Mouse (Mus musculus) lung, postnatal 10 days (tissue): ENCODE results near the gene Trpc3.
A peak's percentile ranks its signal among the peaks of the same experiment; 100 is the strongest.
"Not testable (repeated sequence)": the region's sequence is repeated elsewhere in the genome, so short reads cannot be mapped to it uniquely, and the experiment has no call there.

ENCODE experiments used
- DNase-seq: peaks from one replicate; pipeline ENCODE4 v3.0.0; 2021

Gene Trpc3

DNA sequence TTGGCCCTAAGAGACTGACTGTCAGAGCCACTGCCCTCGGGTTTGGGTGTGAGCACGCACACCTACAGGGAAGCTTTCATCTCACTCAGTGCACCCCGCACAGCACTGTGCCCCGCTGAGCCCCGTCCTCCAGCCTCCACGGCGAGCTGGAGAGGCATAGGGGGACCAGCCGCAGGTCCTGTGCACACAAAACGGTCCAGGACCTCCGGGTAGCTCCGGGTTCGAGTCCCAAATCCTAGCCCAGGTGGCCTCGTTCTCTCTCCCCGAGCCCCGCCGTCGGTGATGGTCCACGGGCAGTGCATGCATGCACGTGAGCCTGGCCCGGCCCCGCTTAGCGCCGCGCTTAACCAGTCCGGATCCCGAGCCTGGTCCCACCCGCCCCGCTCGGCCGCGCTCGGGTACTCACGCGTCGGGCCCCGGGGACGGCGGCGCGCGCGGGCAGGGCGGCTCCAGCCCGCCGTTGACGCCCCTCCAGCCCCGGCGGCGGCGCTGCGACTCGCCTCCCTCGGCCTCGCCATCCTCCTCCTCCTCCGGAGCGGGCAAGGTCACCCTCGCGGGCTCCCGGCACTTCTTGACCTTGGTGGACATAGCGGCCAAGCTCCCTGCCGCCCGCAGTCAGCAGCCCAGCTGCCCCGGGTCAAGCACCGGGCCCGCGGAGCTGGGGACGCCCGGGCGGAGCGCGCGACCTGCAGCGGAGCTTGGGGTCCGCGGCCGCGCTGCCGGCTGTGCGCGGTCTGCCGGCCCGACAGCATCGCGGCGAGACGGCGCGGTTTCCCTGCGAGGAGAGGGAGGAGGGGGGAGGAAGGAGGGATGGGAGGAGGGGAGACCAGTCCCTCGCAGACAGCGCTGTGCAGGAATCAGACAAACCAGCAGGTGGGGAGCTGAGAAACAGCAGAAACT, at the start of gene Trpc3:
Trpc3 (minus strand) TSS at position 776 of the 900 bp plus-strand sequence.
- DNase-seq: peak; percentile 53

DNA sequence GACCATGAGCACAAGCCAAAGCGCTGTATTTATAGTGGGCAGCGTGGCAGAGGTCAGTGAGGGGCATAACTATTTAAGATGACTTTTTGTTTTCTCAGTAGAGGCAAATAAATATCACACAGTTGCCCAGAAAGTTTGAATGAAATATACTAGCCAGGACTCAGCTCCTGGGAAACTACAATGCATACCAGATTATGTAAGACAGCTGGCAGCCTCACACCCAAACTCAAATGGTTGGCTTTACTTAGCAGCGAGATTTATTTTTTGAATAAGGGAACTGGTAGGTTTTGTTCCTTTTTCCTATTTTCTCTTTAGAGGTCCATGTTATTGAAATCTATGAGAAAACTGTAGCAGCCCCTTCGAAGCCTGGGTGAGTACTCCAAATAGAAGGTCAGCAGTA, 48.1 kb upstream of the Trpc3 start:
- no peak for DNase-seq

DNA sequence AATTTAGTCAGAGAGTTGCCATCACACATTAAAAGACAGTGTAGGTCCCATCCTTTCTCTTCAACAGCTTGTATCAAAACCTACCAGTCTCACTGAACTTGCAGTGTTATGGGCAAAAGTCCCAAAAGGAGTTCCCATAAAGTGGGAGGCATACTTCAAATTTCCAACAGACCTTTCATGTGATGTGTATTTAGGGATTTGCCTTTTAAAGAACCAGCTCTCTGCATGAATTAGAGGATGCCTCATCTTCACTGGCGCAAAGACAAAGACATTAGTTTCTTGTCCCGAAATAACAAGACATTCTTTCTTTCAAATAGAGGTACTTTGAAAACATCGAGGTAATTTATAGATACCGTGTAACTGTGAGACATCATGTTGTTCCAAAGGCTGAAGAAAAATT, 43.1 kb upstream of the Trpc3 start:
- no peak for DNase-seq

DNA sequence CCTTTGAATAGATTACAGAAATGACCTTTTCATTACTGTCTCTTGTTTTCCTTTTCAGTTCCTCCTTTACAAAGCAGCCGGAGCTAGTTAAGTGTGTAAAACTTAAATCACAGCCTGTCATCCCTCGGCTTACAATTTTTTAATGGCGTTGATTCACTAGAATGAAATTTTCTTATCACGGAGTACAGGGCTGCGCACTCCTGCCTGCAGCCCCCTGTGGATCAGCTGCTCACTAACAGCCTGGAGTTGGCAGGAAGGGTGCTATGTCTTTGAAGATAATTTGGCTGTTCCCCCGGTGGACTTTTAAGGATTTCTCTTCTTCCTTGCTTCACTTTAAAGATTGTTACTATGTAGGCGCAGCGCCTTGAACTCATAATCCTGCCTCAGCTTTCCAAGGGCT, 36.6 kb upstream of the Trpc3 start:
- DNase-seq: no peak

DNA sequence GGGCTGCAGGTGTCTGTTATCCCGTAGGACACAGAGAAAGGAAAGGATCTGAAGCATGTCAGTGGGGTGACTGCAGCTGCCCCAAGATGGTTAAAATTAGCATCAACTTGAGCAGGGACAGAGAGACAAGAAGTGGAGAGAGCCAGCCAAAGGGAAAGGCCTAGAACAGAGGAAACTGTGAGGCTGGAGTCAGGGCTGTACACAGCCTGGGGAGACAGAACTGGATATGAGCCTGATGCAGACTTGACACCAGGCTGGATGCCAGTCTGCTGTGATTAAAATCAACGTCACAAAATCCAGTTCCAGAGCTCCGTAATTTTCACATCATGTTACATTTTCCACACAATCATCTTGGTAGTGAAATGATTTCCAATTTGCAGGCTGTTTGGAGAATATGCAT, 31.9 kb upstream of the Trpc3 start:
- DNase-seq: no peak

DNA sequence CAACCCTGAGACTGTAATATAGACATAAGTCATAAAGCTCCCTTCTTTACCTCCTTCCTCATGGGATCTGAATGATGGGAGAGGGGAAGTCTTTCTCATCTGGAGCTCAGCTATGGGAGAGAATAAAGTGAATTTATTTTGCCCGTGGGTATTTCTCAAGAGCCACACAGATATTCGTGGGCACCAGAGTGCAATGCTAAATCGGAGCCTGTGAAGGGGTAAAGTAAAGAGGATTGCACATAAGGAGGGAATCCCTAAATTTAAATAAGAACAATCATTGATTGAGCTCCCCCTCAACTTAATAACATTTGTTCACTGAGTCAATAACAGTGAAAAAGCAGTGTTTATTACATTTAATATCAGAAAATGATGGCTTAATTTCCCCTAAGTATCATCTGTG, 19.6 kb upstream of the Trpc3 start:
- DNase-seq: no peak

DNA sequence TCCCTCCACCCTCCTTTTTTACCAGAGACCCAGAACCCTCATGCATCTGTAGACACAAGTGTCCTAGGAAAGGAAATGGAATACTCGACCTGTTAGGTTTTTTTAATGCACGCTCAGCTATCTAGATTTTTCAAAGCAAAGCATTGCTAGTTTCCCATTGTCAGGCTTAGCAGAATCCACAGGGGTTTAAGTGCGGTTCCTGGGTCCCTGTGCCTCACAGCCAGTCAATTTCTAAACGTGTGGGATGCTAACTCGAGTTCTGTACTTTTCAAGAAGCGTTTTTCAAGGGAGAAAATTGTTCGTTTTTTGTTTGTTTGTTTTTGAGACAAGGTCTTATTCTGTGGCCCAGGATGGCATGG, 304 bp upstream of the Trpc3 start:
- DNase-seq: no peak

DNA sequence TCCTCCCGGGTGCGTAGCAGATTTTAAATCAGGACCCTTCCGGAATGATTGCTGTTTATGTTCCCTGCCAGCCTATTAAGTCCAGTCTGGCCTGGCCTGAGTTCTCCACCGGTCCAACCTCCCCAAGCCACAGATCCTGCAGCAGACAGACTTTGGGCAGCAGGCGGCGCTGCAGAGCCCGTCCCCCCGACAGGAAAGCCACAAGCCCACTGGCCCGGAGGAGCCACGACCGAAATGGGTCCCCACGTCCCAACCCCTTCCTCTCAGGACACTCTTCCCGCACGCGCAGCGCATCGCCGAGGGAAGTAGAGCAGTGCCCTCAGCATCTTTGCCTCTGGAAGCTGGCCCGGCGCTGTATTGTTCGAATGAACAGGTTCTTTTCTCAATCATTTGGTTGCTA, 1.1 kb downstream of the Trpc3 start:
- peak; percentile 85 for DNase-seq

DNA sequence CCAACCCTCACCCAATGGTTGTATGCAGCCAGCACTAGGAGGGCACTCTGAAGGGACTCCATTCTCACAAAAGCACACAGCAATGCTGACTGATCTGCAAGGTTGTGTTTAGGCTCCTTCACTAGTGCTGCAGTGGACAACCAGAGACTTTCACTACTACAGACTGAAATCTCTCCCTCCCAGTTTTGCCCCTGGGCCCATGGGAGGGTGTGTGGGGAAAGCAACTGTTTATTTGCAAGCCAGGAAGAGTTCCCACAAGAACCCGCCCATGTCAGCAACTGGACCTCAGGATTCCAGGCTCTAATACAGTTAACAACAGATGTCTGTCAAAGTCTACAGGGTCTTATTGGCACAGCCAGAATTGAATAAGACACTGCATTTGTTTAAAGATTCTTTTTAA, 14.1 kb downstream of the Trpc3 start:
- DNase-seq: peak; percentile 27

DNA sequence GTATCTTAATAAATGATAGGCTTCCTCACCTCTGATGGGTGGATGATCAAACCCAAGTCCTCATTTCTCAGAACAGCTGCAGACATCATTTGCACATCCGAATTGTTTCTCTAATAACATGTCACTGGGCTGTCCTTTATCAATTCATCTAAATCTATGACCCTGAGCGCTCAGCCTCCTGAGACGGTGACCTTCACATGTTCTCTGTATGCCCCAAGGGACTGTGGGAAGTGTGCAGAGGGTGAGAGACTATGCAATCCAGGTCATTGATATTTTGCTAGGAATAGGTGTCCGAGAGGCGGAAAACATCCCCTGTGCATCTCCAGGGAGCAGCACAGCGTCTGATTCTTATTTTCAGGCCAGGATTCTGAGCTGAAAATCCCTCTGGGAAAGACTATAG, 22.2 kb downstream of the Trpc3 start:
- DNase-seq: no peak

DNA sequence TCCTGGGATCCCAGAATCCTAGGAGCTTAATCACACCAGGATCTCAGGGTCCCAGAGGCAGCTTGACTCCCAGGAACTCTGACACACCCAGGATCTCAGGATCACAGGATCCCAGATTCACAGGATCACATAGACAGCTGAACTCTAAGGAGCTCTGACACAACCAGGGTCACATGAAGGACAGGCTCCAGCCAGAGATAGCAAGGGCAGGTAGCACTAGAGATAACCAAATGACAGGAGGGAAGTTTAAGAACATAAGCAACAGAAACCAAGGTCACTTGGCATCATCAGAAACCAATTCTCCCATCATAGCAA, 44.8 kb downstream of the Trpc3 start:
- DNase-seq: not testable (repeated sequence)

DNA sequence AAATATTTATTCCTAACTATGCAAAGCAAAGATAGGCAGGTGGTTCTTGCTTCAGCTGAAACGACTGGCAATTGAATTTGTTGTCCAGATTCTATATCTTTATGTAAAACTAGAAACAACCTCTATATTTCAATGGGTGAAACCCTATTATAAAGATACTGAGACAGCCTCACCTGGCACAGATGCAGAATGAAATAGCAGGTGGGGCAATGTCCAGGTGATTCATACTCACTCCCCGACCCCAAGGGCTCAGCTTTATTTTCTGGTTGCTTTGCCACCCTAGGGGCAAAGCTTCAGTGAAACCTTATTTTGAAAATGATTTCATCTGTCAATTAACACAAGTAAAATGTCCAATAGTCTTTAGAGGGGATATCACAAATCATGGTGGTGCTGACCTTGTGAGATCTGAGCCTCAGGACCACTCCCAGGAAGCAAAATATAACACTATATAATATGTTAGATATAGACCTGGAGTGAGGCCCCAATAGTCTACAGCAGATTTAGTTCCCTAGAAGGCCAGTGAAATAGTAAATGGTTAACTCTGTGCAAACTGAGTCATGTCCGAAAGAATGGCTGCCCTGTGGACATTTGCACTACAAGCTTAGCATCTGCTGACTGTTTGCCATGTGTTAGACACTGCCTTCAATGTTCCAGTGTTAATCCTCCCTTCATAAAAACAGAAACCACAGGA, 45.3 kb downstream of the Trpc3 start:
- DNase-seq: no peak

DNA sequence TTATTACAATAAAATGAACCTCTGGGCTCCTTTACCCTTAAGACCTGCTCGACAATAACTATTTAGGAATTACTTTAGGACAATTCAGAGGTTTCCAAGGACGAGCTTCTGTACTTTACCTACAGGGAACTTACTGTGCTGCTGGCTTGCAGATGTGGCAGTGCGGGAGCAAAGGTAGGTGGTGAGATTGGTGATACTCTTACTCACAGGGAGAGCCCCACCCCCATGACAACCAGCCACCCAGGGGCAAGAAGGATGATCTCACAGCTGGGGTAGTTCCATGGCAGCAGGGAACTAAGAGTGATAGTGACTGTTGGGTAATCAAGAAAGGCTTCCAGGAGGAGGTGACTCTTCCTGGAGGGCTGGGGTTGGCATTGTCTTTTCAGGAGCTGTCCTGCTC, 46.6 kb downstream of the Trpc3 start:
- no peak for DNase-seq

DNA sequence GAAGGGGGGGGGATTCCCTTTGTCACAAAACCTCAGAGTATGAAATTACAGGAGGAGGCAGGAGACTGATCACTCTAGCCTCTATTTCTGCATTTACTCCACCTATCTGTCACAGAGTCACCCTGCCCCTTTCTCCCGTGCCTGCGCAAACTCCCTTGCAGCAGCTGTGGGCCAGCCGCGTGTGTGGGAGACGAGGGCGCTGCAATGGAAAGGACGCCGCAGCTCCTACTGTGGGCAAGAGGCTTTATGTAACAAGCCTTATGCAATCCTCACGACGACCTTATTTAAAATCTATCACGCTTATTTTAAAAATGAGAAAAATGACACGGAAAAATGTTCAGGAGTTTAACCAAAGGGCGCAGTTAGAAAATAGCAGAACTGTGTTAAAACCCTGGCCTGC, 47.2 kb downstream of the Trpc3 start:
- no peak for DNase-seq

DNA sequence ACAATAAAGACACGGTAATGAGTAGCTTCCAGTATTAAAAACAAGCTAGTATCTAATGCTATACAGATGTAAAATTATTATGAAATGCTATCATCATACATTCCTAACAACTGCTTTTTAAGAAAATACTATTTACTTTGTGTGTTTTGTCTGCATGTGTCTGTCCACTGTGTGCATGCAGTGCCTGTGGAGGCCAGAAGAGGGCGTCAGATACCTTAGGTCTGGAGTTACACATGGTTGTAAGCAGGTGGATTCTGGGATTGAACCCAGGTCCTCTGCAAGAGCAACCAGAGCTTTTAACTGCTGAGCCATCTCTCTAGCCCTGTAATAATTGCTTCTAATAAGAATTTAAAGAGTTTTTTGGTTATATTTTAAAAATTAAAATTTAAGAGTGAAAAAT, 49.2 kb downstream of the Trpc3 start:
- DNase-seq: no peak

DNA sequence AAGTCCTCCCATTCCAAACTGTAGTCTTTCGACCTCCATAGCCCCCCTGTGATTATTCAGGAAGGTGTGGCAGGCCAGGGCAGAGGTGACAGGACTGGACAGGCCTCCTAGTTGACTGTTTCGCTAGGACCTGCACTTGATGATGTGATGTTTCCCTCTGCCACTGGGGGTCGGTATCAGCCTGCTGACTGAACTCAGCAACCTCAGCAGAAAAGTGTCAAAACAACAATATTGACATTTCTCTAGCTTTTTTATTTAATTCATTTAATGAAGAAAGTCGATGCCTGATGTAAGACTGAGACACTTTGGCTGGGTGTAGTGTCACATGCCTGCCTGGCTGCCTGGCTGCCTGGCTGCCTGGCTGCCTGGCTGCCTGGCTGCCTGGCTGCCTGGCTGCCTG, 54.5 kb downstream of the Trpc3 start:
- DNase-seq: peak; percentile 54

DNA sequence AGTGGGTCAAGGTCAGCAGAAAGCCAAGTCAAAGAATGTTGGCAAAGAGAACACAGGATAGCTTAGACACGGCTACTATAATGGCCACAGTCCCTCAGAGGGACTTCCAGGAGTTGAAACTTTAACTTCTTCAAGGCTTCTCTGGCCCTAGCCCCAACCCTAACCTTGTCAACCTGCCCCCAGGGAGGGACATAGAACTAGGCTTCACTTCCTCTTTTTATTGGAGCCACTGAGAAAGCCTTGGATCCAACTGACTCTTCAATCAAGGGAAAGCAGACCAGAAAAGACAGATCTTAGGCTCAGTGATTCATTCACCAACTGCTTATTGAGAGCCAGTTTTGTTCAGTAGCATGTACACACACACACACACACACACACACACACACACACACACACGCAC, 63.2 kb downstream of the Trpc3 start:
- no peak for DNase-seq

DNA sequence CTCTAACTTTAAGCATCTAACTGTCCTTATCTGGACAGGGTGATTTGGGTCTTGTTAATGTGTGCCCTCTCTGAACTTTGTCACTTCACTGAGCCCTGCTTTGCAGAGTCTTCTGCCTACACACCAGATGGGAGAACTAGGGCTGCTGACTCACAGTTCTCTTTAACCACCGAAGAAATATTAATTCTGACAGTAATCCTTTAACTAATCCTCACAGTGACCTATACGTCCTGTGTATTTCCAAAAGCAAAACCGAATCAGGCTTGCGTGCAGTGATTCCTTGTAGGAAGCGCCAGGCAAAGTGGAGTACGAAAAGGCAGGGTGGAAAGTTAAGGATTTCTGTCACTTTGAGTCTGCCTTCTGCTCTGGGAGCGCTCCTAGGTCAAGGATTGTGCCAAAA, 71.8 kb downstream of the Trpc3 start:
- DNase-seq: no peak

DNA sequence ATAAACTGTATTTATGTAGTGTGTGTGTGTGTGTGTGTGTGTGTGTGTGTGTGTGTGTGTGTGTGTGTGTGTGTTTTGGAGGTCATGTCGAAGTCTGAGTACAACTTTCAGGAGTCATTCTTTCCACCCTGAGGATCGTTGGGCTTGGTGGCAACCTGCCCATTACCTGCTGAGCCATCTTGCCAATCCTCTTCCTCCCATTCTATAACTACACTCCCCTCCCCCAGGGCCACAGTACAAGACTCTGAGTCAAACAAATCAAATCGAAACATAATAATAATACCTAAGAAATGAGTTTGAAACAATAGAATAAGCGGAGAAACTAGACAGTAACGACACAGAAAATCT, 76.1 kb downstream of the Trpc3 start:
- no peak for DNase-seq

DNA sequence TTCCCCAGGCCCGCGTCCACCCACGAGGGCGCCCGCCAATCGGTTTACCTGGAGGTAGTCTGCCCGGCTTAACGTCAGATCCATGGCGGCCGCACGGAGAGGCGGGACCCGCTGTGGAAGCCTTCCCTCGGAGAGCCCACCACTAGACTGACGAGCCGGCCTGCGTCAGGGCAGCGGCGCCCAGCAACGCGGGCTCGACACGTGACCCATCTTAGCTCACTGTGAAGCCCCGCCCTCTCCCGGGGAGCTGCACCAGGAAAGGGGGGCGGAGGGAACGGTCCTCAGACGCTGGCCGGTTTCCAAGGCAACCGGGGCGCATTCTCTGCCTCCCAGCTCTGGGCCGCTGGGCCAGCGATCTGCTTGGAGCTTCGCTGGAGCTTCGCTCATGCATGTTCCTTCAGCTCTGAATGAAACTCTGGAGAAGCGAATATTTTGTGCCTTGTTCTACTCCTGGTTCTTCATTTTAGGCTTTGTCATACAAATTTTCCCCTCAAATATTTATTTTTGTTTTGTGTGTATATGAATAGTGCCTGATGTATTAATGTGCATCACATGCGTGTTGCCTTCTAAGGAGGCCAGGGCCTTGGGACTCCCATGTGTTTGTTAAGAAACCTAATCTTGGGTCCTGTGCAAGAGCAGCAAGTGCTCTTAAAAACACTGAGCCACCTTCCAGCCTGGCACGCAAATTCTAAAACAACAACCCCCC, 76.6 kb downstream of the Trpc3 start, which contains the start of gene Bbs7:
Bbs7 (minus strand) TSS at position 276 of the 706 bp plus-strand sequence.
- DNase-seq: peak; percentile 96

DNA sequence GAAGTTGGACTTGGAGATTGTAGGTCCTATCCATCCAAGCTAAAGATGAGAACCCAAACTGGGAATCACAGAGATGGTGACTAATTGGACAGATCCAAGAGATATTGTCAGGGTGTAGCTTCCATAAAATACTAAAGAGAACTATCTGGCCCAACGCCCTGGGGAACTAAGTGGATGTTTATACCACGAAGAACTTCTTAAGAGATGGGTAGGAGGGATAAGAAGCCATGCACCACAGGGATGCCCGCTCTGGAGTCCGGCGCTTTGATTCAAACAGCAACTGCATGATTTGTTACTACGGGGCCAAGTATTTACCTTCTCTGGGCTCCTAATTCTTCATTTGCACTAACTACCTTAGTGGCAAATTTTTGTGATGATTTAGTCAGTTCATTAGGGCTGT, 77.3 kb downstream of the Trpc3 start:
- DNase-seq: peak; percentile 3

DNA sequence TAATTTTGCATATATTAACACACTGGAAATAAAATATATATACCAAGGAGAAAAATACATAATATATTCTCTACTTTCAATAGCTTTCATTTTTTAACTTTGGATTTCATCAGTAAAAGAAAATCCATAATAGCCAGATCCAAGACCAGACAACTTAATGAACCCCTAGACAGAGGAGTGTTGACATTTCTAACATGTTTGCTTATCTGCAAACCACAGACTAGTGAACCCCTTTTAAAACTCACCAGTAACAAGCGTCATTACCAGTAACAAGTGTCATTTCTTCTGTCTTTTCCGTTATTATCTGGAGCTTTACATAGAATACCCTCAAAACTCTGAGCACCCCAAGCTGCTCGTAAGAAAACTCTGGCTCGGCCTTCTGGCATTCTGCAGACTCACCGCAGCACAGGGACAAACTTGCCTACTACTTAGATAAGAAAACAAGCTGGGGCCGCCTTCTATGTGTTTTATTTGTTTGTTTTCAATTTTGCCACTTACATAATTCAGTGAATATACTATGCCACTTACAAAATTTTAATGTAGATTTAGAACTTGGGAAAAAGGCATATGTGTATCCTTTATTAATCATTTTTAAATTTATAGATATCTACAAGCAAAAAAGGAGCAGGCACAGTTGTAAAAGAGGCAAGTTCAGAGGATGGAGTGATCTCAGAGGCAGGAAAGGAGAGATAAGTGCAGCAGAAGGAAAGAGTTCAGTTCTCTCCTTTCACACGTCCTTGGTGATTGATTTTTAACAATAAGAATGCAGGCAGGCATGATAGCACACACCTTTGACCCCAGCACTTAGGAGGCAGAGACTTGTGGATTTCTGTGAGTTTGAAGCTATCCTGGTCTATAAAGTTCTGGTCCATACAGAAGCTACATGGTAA, 83.8 kb downstream of the Trpc3 start:
- DNase-seq: no peak

DNA sequence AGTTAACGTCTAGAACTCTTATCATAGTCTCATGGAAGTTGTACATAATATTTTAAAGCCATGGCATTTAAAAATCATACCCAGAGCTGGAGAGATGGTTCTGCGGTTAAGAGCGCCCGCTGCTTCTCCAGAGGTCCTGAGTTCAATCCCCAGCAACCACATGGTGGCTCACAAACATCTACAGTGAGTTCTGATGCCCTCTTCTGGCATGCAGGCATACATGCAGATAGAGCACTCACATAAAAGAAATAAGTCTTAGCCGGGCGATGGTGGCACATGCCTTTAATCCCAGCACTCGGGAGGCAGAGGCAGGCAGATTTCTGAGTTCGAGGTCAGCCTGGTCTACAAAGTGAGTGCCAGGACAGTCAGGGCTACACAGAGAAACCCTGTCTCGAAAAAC, 90.2 kb downstream of the Trpc3 start:
- DNase-seq: not testable (repeated sequence)
